Mouse (Mus musculus) hindbrain, postnatal 0 days (tissue): ENCODE results near the gene Mical3. TPM values are rescaled to one million over a fixed set of nuclear protein-coding genes. Genes with fewer than 3 reads are reported as not detected.

Experiments
- ATAC-seq: fragments of 200-750 bp; cut with Nextera tagmentation; 2 replicates; pipeline ENCODE4 v1.8.0; 2017; ENCODE audit warnings: mild to moderate bottlenecking, moderate TSS enrichment, moderate library complexity
- DNase-seq: peaks from one replicate; pipeline ENCODE4 v3.0.0-alpha.2; 2015; ENCODE audit warnings: low spot score
- H3K27ac ChIP-seq: fragments of 300-500 bp; sonication (generic); 2 replicates; pipeline ENCODE4 v1.5.1; 2014; ENCODE audit warnings: mild to moderate bottlenecking
- H3K27me3 ChIP-seq: fragments of 300-500 bp; sonication (generic); 2 replicates; pipeline ENCODE4 v1.6.1; 2014; ENCODE audit warnings: low read length, mixed read lengths; ENCODE audit not compliant: insufficient read depth
- H3K36me3 ChIP-seq: fragments of 300-500 bp; sonication (generic); 2 replicates; pipeline ENCODE4 v1.6.1; 2014; ENCODE audit warnings: low read length, mixed read lengths; ENCODE audit not compliant: insufficient read depth
- H3K4me1 ChIP-seq: fragments of 300-500 bp; sonication (generic); 2 replicates; pipeline ENCODE4 v1.6.1; 2014; ENCODE audit warnings: antibody characterized with exemption, low read length, mixed read lengths; ENCODE audit not compliant: insufficient read depth
- H3K4me2 ChIP-seq: fragments of 300-500 bp; sonication (generic); 2 replicates; pipeline ENCODE4 v1.6.1; 2014; ENCODE audit warnings: low read depth, mild to moderate bottlenecking, low read length, moderate library complexity, mixed read lengths
- H3K4me3 ChIP-seq: fragments of 300-500 bp; sonication (generic); 2 replicates; pipeline ENCODE4 v1.5.1; 2014; ENCODE audit warnings: low read length
- H3K9ac ChIP-seq: fragments of 300-500 bp; sonication (generic); replicated peaks from 2 replicates; pipeline ENCODE4 v1.6.1; 2014; ENCODE audit warnings: mild to moderate bottlenecking, low read length, moderate library complexity, mixed read lengths
- H3K9me3 ChIP-seq: fragments of 300-500 bp; sonication (generic); 2 replicates; pipeline ENCODE4 v1.6.1; 2016; ENCODE audit warnings: low read length, mixed read lengths
- CTCF ChIP-seq: IDR thresholded peaks from 2 replicates; pipeline ENCODE4 v1.5.1; 2016; ENCODE audit warnings: antibody characterized with exemption, control low read depth, low read depth
- WGBS: fragments of 180-500 bp; shearing (Covaris S2); extraction: QIAGEN DNeasy Blood & Tissue Kit; methylation state at CpG from one replicate; pipeline ENCODE4 v1.1.7; 2014; 5-methylcytosine and 5-hydroxymethylcytosine counted together
- polyA plus RNA-seq: library from polyadenylated mRNA; unstranded; fragments of >200 nt; fragmentation: Nextera tagmentation; extraction: Ambion mirVana; gene quantifications from 2 replicates; pipeline ENCODE4 v1.2.1, GENCODE M21; 2015
- total RNA-seq: library from RNA; depleted of rRNA; stranded (reverse); fragments of >200 nt; gene quantifications from 2 replicates; pipeline ENCODE4 v1.2.3, GENCODE M21; 2014

Mical3 gene
- total and polyA plus RNA-seq, 2 experiments from 2014 or later: 19.3 to 60.2 TPM

- H3K36me3 ChIP-seq: no peaks in the 10 kb centered on the region
- H3K4me1 ChIP-seq: no peaks in the 10 kb centered on the region
- H3K27me3 ChIP-seq: no peaks in the 10 kb centered on the region
- WGBS: 75% methylated on average over 10 of the region's 10 CpGs
- no peak overlapping the region for H3K9ac ChIP-seq
- no peak overlapping the region for H3K4me2 ChIP-seq
- DNase-seq: no peak
- no peak overlapping the region for H3K27ac ChIP-seq
- ATAC-seq: no peak
- no peaks in the 10 kb centered on the region for H3K9me3 ChIP-seq
- H3K4me3 ChIP-seq: no peak overlapping the region
- TF ChIP-seq CTCF: no peak
Observed at GRCm38 (mm10) chr6:121116434-121116833, 14.4 kb downstream of the Mical3 start.

- no peaks in the 10 kb centered on the region for H3K9me3 ChIP-seq
- no peak overlapping the region for H3K27ac ChIP-seq
- WGBS: 67% methylated on average over 10 of the region's 10 CpGs
- ATAC-seq (no peak), DNase-seq (no peak)
- TF ChIP-seq CTCF: no peak
- no peaks in the 10 kb centered on the region for H3K27me3 ChIP-seq
- H3K9ac ChIP-seq: no peak overlapping the region
- H3K36me3 ChIP-seq: no peaks in the 10 kb centered on the region
- H3K4me2 ChIP-seq: no peak overlapping the region
- no peak overlapping the region for H3K4me3 ChIP-seq
- peaks cover 7% of the 10 kb centered on the region; the same call in 1 of the 2 replicates for H3K4me1 ChIP-seq
Observed at GRCm38 (mm10) chr6:121111448-121112055, 19.2 kb downstream of the Mical3 start.

- H3K36me3 ChIP-seq: no peaks in the 10 kb centered on the region
- H3K4me1 ChIP-seq: peaks cover 9% of the 10 kb centered on the region; the same call in 1 of the 2 replicates
- ATAC-seq (peak; percentile 98), DNase-seq (peak; percentile 97)
- no peaks in the 10 kb centered on the region for H3K9me3 ChIP-seq
- no peak for TF ChIP-seq CTCF
- peak overlapping the region; percentile 93 for H3K4me2 ChIP-seq
- 0% methylated on average over 24 of the region's 42 CpGs for WGBS
- peak overlapping the region; percentile 95 for H3K4me3 ChIP-seq
- peak overlapping the region; percentile 93 for H3K27ac ChIP-seq
- H3K9ac ChIP-seq: peak overlapping the region; percentile 92
- H3K27me3 ChIP-seq: no peaks in the 10 kb centered on the region
Observed at GRCm38 (mm10) chr6:121109998-121110603, 20.7 kb downstream of the Mical3 start.

- Histone ChIP-seq H3K4me3 (peak overlapping the region; percentile 95), H3K9me3 (no peaks in the 10 kb centered on the region), H3K9ac (peak overlapping the region; percentile 92), H3K4me2 (peak overlapping the region; percentile 93), H3K36me3 (no peaks in the 10 kb centered on the region), H3K27me3 (no peaks in the 10 kb centered on the region), H3K4me1 (peaks cover 9% of the 10 kb centered on the region; the same call in 1 of the 2 replicates), H3K27ac (peak overlapping the region; percentile 93)
- TF ChIP-seq CTCF: no peak; the same call in 1 of the 2 replicates
- under 1% methylated on average over 47 of the region's 52 CpGs for whole genome bisulfite sequencing
- DNase-seq (peak; percentile 52), ATAC-seq (peak; percentile 24)
Observed at GRCm38 (mm10) chr6:121109181-121109981, 21.4 kb downstream of the Mical3 start.

GRCm38 (mm10) chr6:121108075-121108474, 22.7 kb downstream of the Mical3 start:
- ATAC-seq (no peak), DNase-seq (no peak)
- Histone ChIP-seq H3K36me3 (no peaks in the 10 kb centered on the region), H3K4me3 (no peak overlapping the region), H3K9ac (0 out of 2 replicates have a peak overlapping the region, but pooled peaks have one; percentile 92), H3K4me1 (peaks cover 9% of the 10 kb centered on the region; the same call in 1 of the 2 replicates), H3K27ac (no peak overlapping the region), H3K9me3 (no peaks in the 10 kb centered on the region), H3K4me2 (peak overlapping the region; percentile 93), H3K27me3 (no peaks in the 10 kb centered on the region)
- WGBS: 85% methylated on average over 1 of the region's 1 CpGs
- no peak for TF ChIP-seq CTCF

- Histone ChIP-seq H3K36me3 (no peaks in the 10 kb centered on the region), H3K9ac (no peak overlapping the region), H3K4me1 (peaks cover 9% of the 10 kb centered on the region; the same call in 1 of the 2 replicates), H3K4me2 (no peak overlapping the region), H3K4me3 (no peak overlapping the region), H3K9me3 (no peaks in the 10 kb centered on the region), H3K27me3 (no peaks in the 10 kb centered on the region), H3K27ac (no peak overlapping the region)
- 84% methylated on average over 16 of the region's 16 CpGs for WGBS
- ATAC-seq: no peak
- TF ChIP-seq CTCF: no peak
- no peak for DNase-seq
Observed at GRCm38 (mm10) chr6:121106711-121107405, 23.9 kb downstream of the Mical3 start.
